Mouse (Mus musculus) testis, adult 2 months (tissue): ENCODE results near the gene Cpm. TPM values are rescaled to one million over a fixed set of nuclear protein-coding genes. Genes with fewer than 3 reads are reported as not detected.

Experiments used
- H3K27ac ChIP-seq: fragments of 200-500 bp; 2 replicates; pipeline ENCODE4 v1.5.1; 2012; ENCODE audit warnings: low read depth, low read length; ENCODE audit not compliant: control insufficient read depth, insufficient read depth
- H3K27me3 ChIP-seq: fragments of 200-500 bp; 2 replicates; pipeline ENCODE4 v1.6.1; 2012; ENCODE audit warnings: mild to moderate bottlenecking, low read length, moderate library complexity; ENCODE audit not compliant: control insufficient read depth, insufficient read depth
- H3K36me3 ChIP-seq: fragments of 200-500 bp; 2 replicates; pipeline ENCODE4 v1.6.1; 2012; ENCODE audit warnings: mild to moderate bottlenecking, low read length; ENCODE audit not compliant: control insufficient read depth, insufficient read depth
- H3K4me1 ChIP-seq: fragments of 200-500 bp; 2 replicates; pipeline ENCODE4 v1.6.1; 2012; ENCODE audit warnings: low read length; ENCODE audit not compliant: control insufficient read depth, insufficient read depth
- H3K4me3 ChIP-seq: fragments of 200-500 bp; 2 replicates; pipeline ENCODE4 v1.5.1; 2012; ENCODE audit warnings: low read depth, mild to moderate bottlenecking, low read length, moderate library complexity, mixed read lengths; ENCODE audit not compliant: control insufficient read depth
- CTCF ChIP-seq: fragments of 200-500 bp; IDR thresholded peaks from 2 replicates; pipeline ENCODE4 v1.5.1; 2012; ENCODE audit warnings: low read depth, mild to moderate bottlenecking, inconsistent platforms, low read length, moderate library complexity; ENCODE audit not compliant: control insufficient read depth, insufficient read depth, insufficient replicate concordance
- POLR2A ChIP-seq: fragments of 200-500 bp; IDR thresholded peaks from 2 replicates; pipeline ENCODE4 v1.6.1; 2012; ENCODE audit warnings: low read depth, mild to moderate bottlenecking, inconsistent platforms, low read length, moderate library complexity; ENCODE audit not compliant: control insufficient read depth
- polyA plus RNA-seq: library from polyadenylated mRNA; depleted of rRNA; stranded (reverse); fragments of >200 nt; gene quantifications from 2 replicates; pipeline ENCODE4 v1.2.3, GENCODE M21; 2012

Cpm gene
- polyA plus RNA-seq, 1 experiment: 0.77 TPM

GRCm38 (mm10) chr10:117679963-117680473, 50.7 kb downstream of the Cpm start:
- no peaks in the 10 kb centered on the region for H3K36me3 ChIP-seq
- H3K4me1 ChIP-seq: peaks cover 9% of the 10 kb centered on the region; the same call in 1 of the 2 replicates
- TF ChIP-seq POLR2A (no peak), CTCF (no peak)

GRCm38 (mm10) chr10:117680868-117681513, 51.7 kb downstream of the Cpm start:
- Histone ChIP-seq H3K4me1 (peaks cover 7% of the 10 kb centered on the region; the same call in 1 of the 2 replicates), H3K27ac (no peak overlapping the region), H3K36me3 (no peaks in the 10 kb centered on the region), H3K4me3 (no peak overlapping the region), H3K27me3 (no peaks in the 10 kb centered on the region)
- TF ChIP-seq POLR2A: no peak
- no peak for TF ChIP-seq CTCF

More at GRCm38 (mm10) chr10:117679963-117680473, 50.7 kb downstream of the Cpm start:
- no peaks in the 10 kb centered on the region for H3K27me3 ChIP-seq
- H3K27ac ChIP-seq: no peak overlapping the region
- no peak overlapping the region for H3K4me3 ChIP-seq

GRCm38 (mm10) chr10:117681543-117681942, 52.2 kb downstream of the Cpm start:
- Histone ChIP-seq H3K36me3 (no peaks in the 10 kb centered on the region), H3K27ac (no peak overlapping the region)

GRCm38 (mm10) chr10:117681999-117682857, 52.9 kb downstream of the Cpm start:
- Histone ChIP-seq H3K36me3 (no peaks in the 10 kb centered on the region), H3K27me3 (no peaks in the 10 kb centered on the region), H3K27ac (no peak overlapping the region), H3K4me3 (no peak overlapping the region), H3K4me1 (peaks cover 2% of the 10 kb centered on the region; the same call in 1 of the 2 replicates)
- TF ChIP-seq POLR2A (no peak), CTCF (peak; percentile 27; the same call in 1 of the 2 replicates)

More at GRCm38 (mm10) chr10:117681543-117681942, 52.2 kb downstream of the Cpm start:
- peaks cover 4% of the 10 kb centered on the region; the same call in 1 of the 2 replicates for H3K4me1 ChIP-seq
- no peak for TF ChIP-seq CTCF
- TF ChIP-seq POLR2A: no peak
- no peak overlapping the region for H3K4me3 ChIP-seq
- H3K27me3 ChIP-seq: no peaks in the 10 kb centered on the region

GRCm38 (mm10) chr10:117682858-117683733, 53.8 kb downstream of the Cpm start:
- peaks cover 2% of the 10 kb centered on the region; the same call in 1 of the 2 replicates for H3K4me1 ChIP-seq
- no peaks in the 10 kb centered on the region for H3K27me3 ChIP-seq
- TF ChIP-seq POLR2A: no peak
- peak overlapping the region; percentile 7; the same call in 1 of the 2 replicates for H3K4me3 ChIP-seq
- no peaks in the 10 kb centered on the region for H3K36me3 ChIP-seq
- no peak overlapping the region for H3K27ac ChIP-seq

- Histone ChIP-seq H3K36me3 (no peaks in the 10 kb centered on the region), H3K27ac (no peak overlapping the region), H3K27me3 (no peaks in the 10 kb centered on the region), H3K4me3 (no peak overlapping the region), H3K4me1 (peaks cover 2% of the 10 kb centered on the region; the same call in 1 of the 2 replicates)
- no peak for TF ChIP-seq CTCF
- no peak for TF ChIP-seq POLR2A
Observed at GRCm38 (mm10) chr10:117683734-117684037, 54.4 kb downstream of the Cpm start.
